Mouse (Mus musculus) stomach, embryonic 15.5 days (tissue): ENCODE results near the gene Smarcd1. TPM values are rescaled to one million over a fixed set of nuclear protein-coding genes. Genes with fewer than 3 reads are reported as not detected.
"Not testable (repeated sequence)": the region's sequence is repeated elsewhere in the genome, so short reads cannot be mapped to it uniquely, and the experiment has no call there.

Experiments used
- ATAC-seq: fragments of 200-750 bp; cut with Nextera tagmentation; 2 replicates; pipeline ENCODE4 v1.8.0; 2017; ENCODE audit warnings: low read depth, moderate number of reproducible peaks, moderate TSS enrichment; ENCODE audit not compliant: insufficient read depth, low FRiP score
- H3K27ac ChIP-seq: fragments of 300-500 bp; sonication (generic); 2 replicates; pipeline ENCODE4 v1.5.1; 2015; ENCODE audit warnings: mild to moderate bottlenecking, inconsistent platforms
- H3K27me3 ChIP-seq: fragments of 300-500 bp; sonication (generic); replicated peaks from 2 replicates; pipeline ENCODE4 v1.6.1; 2015; ENCODE audit warnings: inconsistent platforms
- H3K36me3 ChIP-seq: fragments of 300-500 bp; sonication (generic); 2 replicates; pipeline ENCODE4 v1.6.1; 2015; ENCODE audit warnings: inconsistent platforms
- H3K4me1 ChIP-seq: fragments of 300-500 bp; sonication (generic); 2 replicates; pipeline ENCODE4 v1.6.1; 2015; ENCODE audit warnings: inconsistent platforms
- H3K4me2 ChIP-seq: fragments of 300-500 bp; sonication (generic); 2 replicates; pipeline ENCODE4 v1.6.1; 2015; ENCODE audit warnings: mild to moderate bottlenecking, inconsistent platforms
- H3K4me3 ChIP-seq: fragments of 300-500 bp; sonication (generic); replicated peaks from 2 replicates; pipeline ENCODE4 v1.5.1; 2015; ENCODE audit warnings: inconsistent platforms
- H3K9ac ChIP-seq: fragments of 300-500 bp; sonication (generic); 2 replicates; pipeline ENCODE4 v1.6.1; 2015; ENCODE audit warnings: inconsistent platforms
- H3K9me3 ChIP-seq: fragments of 300-500 bp; sonication (generic); 2 replicates; pipeline ENCODE4 v1.6.1; 2016; ENCODE audit warnings: inconsistent platforms
- WGBS: fragments of 180-500 bp; shearing (Covaris S2); methylation state at CpG from one replicate; pipeline ENCODE4 v1.1.7; 2015; 5-methylcytosine and 5-hydroxymethylcytosine counted together
- polyA plus RNA-seq: library from polyadenylated mRNA; unstranded; fragments of >200 nt; fragmentation: Nextera tagmentation; extraction: Ambion mirVana; gene quantifications from 2 replicates; pipeline ENCODE4 v1.2.1, GENCODE M21; 2015

The Smarcd1 gene
- polyA plus RNA-seq, 1 experiment from 2014 or later, result 24.1 TPM

DNA sequence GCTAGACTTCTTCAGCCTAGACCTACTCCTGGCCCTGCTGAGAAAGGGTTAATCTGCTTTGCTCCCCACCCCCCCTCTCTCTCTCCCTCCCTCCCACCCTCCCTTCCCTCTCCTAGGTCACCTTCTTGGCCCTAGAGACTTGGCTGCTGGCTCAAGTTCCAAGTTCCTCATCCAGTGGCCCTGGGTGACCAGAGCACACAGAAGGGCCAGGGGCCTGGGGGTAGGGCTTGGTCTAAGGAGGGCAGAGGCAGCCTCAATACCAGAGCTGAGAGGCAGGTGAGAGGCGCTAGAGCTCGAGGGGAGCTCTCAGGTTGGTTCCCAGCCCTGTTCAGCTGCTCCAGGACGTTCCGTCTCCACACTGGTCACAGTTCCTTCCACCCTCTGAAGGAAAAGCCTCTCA lies 11.0 kb upstream of the Smarcd1 start:
- WGBS, result 29% methylated on average over 4 of the region's 4 CpGs
- H3K27ac ChIP-seq, result no peak overlapping the region
- peaks cover 12% of the 10 kb centered on the region; the same call in 1 of the 2 replicates for H3K27me3 ChIP-seq

DNA sequence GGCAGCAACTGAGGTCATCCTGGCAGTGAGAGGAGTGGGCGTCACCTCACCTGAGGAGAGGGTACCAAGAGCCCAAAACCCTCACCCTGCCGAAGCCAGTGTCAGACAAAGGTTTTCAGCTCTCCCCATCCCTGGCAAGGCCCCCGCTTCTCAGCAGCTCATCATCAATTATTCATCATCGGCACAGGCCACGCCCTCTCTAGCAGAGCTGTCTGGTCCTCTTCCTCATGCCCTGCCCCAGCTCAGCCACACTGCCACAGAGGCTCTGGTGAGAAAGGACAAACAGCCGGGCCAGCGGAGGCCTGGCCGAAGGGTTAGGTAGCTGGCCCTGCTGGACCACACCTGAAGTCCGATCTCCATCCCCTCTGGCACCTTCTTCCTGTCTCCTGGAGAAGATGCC lies 10.0 kb upstream of the Smarcd1 start:
- ATAC-seq, result 0 out of 2 replicates have a peak, but pooled peaks have one; percentile 1
- no peaks in the 10 kb centered on the region for H3K4me1 ChIP-seq
- H3K27me3 ChIP-seq, result peaks cover 20% of the 10 kb centered on the region
- H3K4me2 ChIP-seq, result no peak overlapping the region
- H3K27ac ChIP-seq, result no peak overlapping the region
- H3K9ac ChIP-seq, result no peak overlapping the region
- no peaks in the 10 kb centered on the region for H3K9me3 ChIP-seq
- 41% methylated on average over 9 of the region's 9 CpGs for whole genome bisulfite sequencing
- H3K4me3 ChIP-seq, result no peak overlapping the region
- no peaks in the 10 kb centered on the region for H3K36me3 ChIP-seq

More for the DNA sequence above, 11.0 kb upstream of the Smarcd1 start:
- Histone ChIP-seq H3K4me2 (no peak overlapping the region), H3K9me3 (no peaks in the 10 kb centered on the region), H3K4me3 (no peak overlapping the region), H3K9ac (no peak overlapping the region), H3K4me1 (no peaks in the 10 kb centered on the region), H3K36me3 (no peaks in the 10 kb centered on the region)
- no peak for ATAC-seq

DNA sequence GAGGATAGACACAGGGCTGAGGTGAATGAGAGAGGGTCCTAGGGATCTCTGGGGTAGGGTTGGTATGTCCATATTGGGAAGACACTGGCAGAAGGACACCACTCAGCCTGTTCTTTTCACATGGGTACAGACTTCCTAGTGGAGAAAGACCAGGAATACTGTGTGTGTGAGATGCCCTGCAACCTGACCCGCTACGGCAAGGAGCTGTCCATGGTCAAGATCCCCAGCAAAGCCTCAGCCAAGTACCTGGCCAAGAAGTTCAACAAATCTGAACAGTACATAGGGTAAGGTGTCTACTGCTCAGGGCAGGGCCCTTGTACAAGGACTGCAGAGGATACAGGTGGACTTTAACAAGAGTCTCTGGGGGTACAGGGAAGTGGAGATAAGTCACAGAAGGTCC lies 4.6 kb upstream of the Smarcd1 start:
- 23% methylated on average over 2 of the region's 2 CpGs for WGBS
- no peak overlapping the region for H3K4me2 ChIP-seq
- no peak overlapping the region for H3K4me3 ChIP-seq
- ATAC-seq, result no peak
- 0 out of 2 replicates have a peak, but pooled peaks cover 10% of the 10 kb centered on the region for H3K4me1 ChIP-seq
- H3K27me3 ChIP-seq, result peaks cover 18% of the 10 kb centered on the region; the same call in 1 of the 2 replicates
- H3K36me3 ChIP-seq, result no peaks in the 10 kb centered on the region
- H3K9ac ChIP-seq, result no peak overlapping the region
- H3K9me3 ChIP-seq, result no peaks in the 10 kb centered on the region
- H3K27ac ChIP-seq, result no peak overlapping the region

DNA sequence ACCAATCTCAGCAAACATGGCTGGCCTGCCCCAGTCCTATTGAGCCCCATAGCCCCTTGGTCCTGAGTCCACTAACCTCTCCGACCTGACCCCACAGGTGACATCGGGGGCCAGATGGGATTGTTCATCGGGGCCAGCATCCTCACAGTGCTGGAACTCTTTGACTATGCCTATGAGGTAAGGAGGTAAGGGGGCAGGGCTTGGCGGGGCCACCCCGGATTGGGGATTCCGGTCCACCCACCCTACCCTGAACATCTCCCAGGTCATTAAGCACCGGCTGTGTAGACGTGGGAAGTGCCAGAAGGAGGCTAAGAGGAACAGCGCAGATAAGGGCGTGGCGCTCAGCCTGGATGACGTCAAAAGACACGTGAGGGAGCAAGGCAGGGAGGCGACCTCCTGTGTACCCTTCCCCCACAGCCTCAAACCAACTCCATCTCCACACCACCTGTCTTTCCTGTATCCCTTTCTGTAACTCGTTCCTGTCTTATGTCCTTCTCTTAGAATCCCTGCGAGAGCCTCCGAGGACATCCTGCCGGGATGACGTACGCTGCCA lies 3.3 kb upstream of the Smarcd1 start:
- Histone ChIP-seq H3K4me3 (no peak overlapping the region), H3K4me2 (no peak overlapping the region), H3K4me1 (peaks cover 17% of the 10 kb centered on the region), H3K9me3 (no peaks in the 10 kb centered on the region), H3K27me3 (peaks cover 18% of the 10 kb centered on the region; the same call in 1 of the 2 replicates), H3K36me3 (no peaks in the 10 kb centered on the region), H3K27ac (no peak overlapping the region), H3K9ac (no peak overlapping the region)
- WGBS, result 31% methylated on average over 20 of the region's 20 CpGs
- no peak for ATAC-seq

DNA sequence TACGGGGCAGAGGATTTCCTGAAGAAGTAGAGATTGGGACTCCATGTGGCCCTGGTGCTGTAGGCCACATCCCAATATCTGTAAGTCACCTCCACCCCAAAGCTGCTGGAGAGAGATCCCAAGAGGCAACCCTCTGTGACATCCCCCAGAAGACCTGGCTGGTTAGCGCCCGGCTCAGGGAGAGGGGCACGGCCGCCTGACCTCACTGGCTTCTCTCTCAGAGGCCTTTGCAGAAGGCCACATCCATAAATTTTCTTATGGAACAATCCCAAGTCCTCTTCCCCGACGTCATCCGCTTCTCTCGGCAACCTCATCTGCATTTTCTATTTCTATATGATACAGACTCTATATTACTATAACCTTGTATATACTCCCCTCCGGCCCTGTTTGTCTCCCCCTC lies 2.2 kb upstream of the Smarcd1 start:
- Histone ChIP-seq H3K9me3 (no peaks in the 10 kb centered on the region), H3K9ac (no peak overlapping the region), H3K27me3 (peaks cover 18% of the 10 kb centered on the region; the same call in 1 of the 2 replicates), H3K4me1 (peaks cover 17% of the 10 kb centered on the region), H3K27ac (no peak overlapping the region), H3K36me3 (no peaks in the 10 kb centered on the region), H3K4me2 (no peak overlapping the region), H3K4me3 (no peak overlapping the region)
- 78% methylated on average over 10 of the region's 10 CpGs for WGBS
- ATAC-seq, result no peak

DNA sequence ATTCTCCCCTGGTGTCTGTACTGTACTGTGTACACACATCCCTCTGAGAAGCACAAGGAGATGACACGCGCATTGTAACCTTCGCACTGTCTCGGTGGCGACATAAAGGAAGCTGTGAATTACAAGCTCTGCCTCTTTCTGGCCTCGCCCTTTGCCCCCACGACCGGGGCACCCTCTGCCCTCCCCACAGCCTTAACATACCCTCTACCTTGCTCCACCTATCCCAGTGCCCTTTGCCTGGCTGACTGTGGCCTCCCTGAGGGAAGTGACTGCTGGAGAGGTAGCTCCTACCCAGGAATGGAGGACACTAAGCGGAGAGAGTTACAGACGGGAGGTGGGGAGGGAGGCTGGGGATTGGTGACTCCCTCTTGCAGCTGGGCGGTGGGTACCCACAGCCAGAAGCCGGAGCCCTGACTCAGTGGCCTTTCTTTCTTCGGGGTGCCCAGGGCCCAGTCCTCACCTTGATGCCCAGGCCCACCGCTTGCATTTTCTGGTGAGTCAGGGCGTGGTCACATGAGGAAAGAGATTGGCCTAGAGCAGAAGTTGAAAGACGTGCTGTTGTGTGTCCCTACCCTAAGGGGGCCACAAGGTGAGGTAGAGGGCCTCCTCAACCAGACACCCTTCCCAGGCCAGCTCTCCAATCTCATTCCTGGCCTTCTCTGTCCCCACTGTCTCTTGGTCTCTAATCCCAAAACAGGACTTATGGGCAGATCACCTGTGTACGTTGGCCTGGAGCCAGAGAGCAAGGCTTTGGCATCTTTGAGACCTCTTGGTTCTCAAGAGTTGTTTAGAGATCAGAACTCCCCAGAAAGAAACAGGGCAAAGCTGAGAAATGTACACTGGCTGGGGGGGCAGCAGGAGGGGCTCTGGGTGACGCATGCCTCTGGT lies 1.5 kb upstream of the Smarcd1 start:
- no peak overlapping the region for H3K4me2 ChIP-seq

DNA sequence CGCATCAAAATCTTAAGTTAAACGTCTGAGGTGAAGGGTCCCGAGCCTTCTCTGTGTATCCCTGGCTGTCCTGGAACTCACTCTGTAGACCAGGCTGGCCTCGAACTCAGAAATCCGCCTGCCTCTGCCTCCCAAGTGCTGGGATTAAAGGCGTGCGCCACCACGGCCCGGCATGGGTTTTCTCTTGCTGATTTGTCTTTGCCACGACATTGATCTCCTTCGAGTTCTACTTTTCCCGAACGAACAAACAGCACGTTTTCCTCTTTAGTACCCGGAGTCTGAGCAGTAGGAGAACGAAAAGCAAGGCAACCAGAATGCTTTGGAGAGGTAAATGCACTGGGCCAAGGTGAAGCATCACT lies 310 bp upstream of the Smarcd1 start:
- H3K36me3 ChIP-seq, H3K9me3 ChIP-seq, ATAC-seq: not testable (repeated sequence)
- H3K4me3 ChIP-seq, result peak overlapping the region; percentile 87
- 40% methylated on average over 16 of the region's 16 CpGs for WGBS
- H3K4me1 ChIP-seq, result peaks cover 17% of the 10 kb centered on the region
- peak overlapping the region; percentile 95; the same call in 1 of the 2 replicates for H3K27ac ChIP-seq
- H3K4me2 ChIP-seq, result peak overlapping the region; percentile 78
- H3K9ac ChIP-seq, result peak overlapping the region; percentile 99
- peaks cover 12% of the 10 kb centered on the region; the same call in 1 of the 2 replicates for H3K27me3 ChIP-seq

More for the DNA sequence above, 1.5 kb upstream of the Smarcd1 start:
- no peak overlapping the region for H3K27ac ChIP-seq
- H3K27me3 ChIP-seq, result peaks cover 18% of the 10 kb centered on the region; the same call in 1 of the 2 replicates
- H3K9me3 ChIP-seq, result no peaks in the 10 kb centered on the region
- H3K36me3 ChIP-seq, result 0 out of 2 replicates have a peak, but pooled peaks cover 1% of the 10 kb centered on the region
- no peak for ATAC-seq
- H3K9ac ChIP-seq, result no peak overlapping the region
- 85% methylated on average over 18 of the region's 18 CpGs for WGBS
- H3K4me3 ChIP-seq, result no peak overlapping the region
- H3K4me1 ChIP-seq, result peaks cover 17% of the 10 kb centered on the region

DNA sequence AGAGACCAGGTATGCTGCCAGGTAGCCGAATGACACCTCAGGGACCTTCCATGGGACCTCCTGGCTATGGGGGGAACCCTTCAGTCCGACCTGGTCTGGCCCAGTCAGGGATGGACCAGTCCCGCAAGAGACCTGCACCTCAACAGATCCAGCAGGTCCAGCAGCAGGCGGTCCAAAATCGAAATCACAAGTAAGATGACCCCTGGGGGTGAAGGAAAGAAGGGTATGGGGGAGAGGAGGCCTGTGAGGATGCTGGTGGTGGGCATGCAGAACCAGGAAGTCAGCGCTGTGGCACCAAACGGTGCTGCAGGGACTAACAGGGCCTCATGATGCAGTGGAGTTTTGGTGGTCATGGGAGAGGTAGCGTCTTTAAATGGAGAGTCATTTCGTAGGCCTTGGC lies 1.2 kb downstream of the Smarcd1 start:
- Histone ChIP-seq H3K4me2 (peak overlapping the region; percentile 78), H3K36me3 (peaks cover 22% of the 10 kb centered on the region), H3K4me3 (peak overlapping the region; percentile 87), H3K9me3 (no peaks in the 10 kb centered on the region), H3K27ac (peak overlapping the region; percentile 95), H3K27me3 (no peaks in the 10 kb centered on the region), H3K9ac (no peak overlapping the region), H3K4me1 (peaks cover 17% of the 10 kb centered on the region)
- no peak for ATAC-seq
- WGBS, result 61% methylated on average over 9 of the region's 9 CpGs

DNA sequence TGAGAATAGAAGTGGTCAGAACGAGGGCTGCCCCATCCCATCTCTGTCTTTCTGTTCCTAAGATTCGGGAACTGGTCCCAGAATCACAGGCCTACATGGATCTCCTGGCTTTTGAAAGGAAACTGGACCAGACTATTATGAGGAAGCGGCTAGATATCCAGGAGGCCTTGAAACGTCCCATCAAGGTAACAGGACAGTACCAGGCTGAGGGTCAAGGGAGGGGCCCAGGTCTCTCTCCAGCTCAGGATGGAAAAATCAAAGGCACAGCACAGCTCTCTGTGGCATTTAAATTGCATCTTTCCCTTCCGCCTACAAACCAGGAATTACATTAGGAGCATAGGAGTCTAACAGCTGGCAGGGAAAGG lies 1.7 kb downstream of the Smarcd1 start:
- Histone ChIP-seq H3K27ac (no peak overlapping the region), H3K4me2 (peak overlapping the region; percentile 78; the same call in 1 of the 2 replicates)
- WGBS, result 78% methylated on average over 5 of the region's 5 CpGs

DNA sequence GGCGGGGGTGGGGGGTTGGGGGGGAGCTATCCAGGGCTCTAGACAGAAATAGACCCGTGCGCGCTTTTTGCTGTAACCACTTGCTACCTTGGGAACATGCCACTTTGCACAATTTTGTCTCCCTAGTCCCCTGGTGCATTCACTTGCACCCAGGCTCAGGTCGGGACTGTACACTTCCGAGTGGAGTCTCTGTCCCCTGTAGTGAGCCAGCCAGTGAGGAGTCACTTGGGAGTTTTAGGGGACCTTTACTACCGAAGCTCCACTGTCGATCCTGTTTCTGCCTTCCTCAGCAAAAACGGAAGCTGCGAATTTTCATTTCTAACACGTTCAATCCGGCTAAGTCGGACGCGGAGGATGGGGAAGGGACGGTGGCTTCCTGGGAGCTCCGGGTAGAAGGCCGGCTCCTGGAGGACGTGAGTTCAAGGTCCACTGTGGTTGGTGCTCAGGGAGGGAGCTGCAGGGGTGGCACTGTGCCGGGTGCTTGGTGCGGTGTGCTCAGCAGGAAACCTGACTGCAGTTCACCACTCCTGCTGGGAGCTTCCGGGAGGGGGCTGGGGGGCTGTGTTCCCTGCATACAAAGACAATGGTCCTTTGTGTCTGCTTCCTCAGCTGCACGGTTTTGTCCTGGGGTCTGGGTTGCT lies 2.2 kb downstream of the Smarcd1 start:
- ATAC-seq, result no peak
- no peak overlapping the region for H3K9ac ChIP-seq
- H3K4me3 ChIP-seq, result no peak overlapping the region
- peaks cover 12% of the 10 kb centered on the region for H3K4me1 ChIP-seq
- WGBS, result 58% methylated on average over 23 of the region's 23 CpGs
- H3K4me2 ChIP-seq, result peak overlapping the region; percentile 78; the same call in 1 of the 2 replicates
- no peaks in the 10 kb centered on the region for H3K9me3 ChIP-seq
- H3K27ac ChIP-seq, result no peak overlapping the region
- H3K27me3 ChIP-seq, result no peaks in the 10 kb centered on the region
- peaks cover 31% of the 10 kb centered on the region for H3K36me3 ChIP-seq

More for the DNA sequence above, 1.7 kb downstream of the Smarcd1 start:
- Histone ChIP-seq H3K9ac (no peak overlapping the region), H3K4me1 (peaks cover 15% of the 10 kb centered on the region), H3K4me3 (no peak overlapping the region), H3K27me3 (no peaks in the 10 kb centered on the region), H3K9me3 (no peaks in the 10 kb centered on the region), H3K36me3 (peaks cover 26% of the 10 kb centered on the region)
- no peak for ATAC-seq

DNA sequence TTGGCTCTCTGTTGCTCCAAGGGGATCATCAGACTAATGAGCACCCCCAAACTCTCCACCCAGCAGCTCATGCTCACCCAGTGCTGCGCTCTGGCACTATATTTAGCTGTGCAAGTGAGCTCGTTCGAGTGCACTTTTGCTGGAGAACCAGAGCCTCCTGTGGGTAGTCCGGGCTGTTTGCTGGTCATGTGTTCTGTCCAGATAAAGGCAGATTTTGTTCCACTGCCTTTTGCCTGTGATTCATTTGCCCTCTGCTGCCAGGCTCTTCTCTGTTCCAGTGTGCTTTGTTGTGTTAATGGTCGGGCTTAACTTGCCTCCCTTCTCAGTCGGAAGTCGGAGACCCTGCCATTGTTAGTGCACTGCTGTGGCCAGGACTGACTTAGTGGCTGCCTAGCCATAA lies 3.0 kb downstream of the Smarcd1 start:
- H3K4me3 ChIP-seq, result no peak overlapping the region
- peaks cover 12% of the 10 kb centered on the region for H3K4me1 ChIP-seq
- no peak for ATAC-seq
- H3K27ac ChIP-seq, result no peak overlapping the region
- WGBS, result 82% methylated on average over 7 of the region's 7 CpGs
- peaks cover 34% of the 10 kb centered on the region for H3K36me3 ChIP-seq
- no peak overlapping the region for H3K9ac ChIP-seq
- H3K9me3 ChIP-seq, result no peaks in the 10 kb centered on the region
- no peaks in the 10 kb centered on the region for H3K27me3 ChIP-seq
- H3K4me2 ChIP-seq, result no peak overlapping the region
